Mouse (Mus musculus): Measurements from ENCODE around the gene Hes6. TPM values are rescaled to one million over a fixed set of nuclear protein-coding genes. Genes with fewer than 3 reads are reported as not detected.

Hes6 gene
- polyA plus RNA-seq, 1 experiment from 2014 or later, result 67.3 TPM

DNA sequence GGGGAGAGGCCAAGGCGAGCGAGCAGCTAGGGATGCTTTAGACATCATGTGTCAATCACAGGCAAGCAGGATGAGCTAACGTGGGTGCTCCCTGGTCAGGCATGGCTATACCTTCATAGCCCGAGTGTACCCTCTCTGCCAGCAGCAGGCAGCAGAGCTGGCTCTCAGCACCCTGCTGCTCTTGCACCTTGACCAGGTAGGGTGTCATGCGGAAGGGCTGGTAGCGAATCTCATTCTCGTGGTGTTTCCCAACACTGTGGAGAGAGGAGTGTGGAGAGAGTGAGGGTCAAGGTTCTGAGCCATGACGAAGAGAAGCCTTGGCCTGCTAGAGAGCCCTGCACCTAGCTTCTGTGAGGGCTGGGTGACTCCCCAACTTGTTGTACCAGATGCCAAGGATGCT lies 25.9 kb upstream of the Hes6 start:
- 87% methylated on average over 8 of the region's 8 CpGs for WGBS
- H3K4me3 ChIP-seq (ENCODE audit: control insufficient read depth in 1 of 2, insufficient read depth in 1 of 2, low read depth in 1 of 2, low read length in 2 of 2), result no peak overlapping the region
- no peak for ATAC-seq (ENCODE audit: insufficient number of reproducible peaks, insufficient read depth, low FRiP score, low read depth)
- H3K27me3 ChIP-seq (ENCODE audit: control insufficient read depth, insufficient read depth, low read length), result no peaks in the 10 kb centered on the region
- H3K9me3 ChIP-seq (ENCODE audit: control insufficient read depth, low read length), result no peaks in the 10 kb centered on the region
- H3K27ac ChIP-seq (replicated peaks in 1 of 2; ENCODE audit: control insufficient read depth in 1 of 2, insufficient read depth in 1 of 2, low read depth in 2 of 2, low read length in 2 of 2), result no peak overlapping the region
- peaks cover 20 to 24% of the 10 kb centered on the region in 2 experiments for H3K4me1 ChIP-seq (ENCODE audit: control insufficient read depth in 2 of 2, insufficient read depth in 2 of 2, low read length in 2 of 2)
- H3K4me2 ChIP-seq (ENCODE audit: low read length), result no peak overlapping the region
- H3K9ac ChIP-seq (ENCODE audit: low read length), result no peak overlapping the region
- peaks cover 74% of the 10 kb centered on the region for H3K36me3 ChIP-seq (ENCODE audit: control insufficient read depth, insufficient read depth, low read length)

DNA sequence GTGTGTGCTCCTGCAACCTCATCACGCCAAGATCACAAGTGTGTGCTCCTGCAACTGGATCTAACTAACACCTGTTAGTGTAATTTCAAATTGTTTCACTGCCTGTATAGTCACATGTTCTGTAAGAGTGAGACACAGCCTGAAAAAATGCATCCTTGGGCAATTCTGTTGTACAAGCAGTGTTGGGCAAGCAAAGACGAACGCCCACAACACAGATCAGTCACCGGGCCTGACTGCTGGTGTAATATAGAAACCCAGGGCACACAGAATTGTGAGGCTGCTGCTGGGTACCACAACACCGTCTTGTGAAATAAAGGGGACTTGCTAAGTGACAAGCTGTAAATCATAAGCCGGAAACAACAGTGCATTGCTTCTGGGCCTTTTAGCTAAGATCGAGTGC lies 23.7 kb upstream of the Hes6 start:
- Histone ChIP-seq H3K36me3 (ENCODE audit: control insufficient read depth, insufficient read depth, low read length) (peaks cover 77% of the 10 kb centered on the region), H3K27ac (replicated peaks in 1 of 2; ENCODE audit: control insufficient read depth in 1 of 2, insufficient read depth in 1 of 2, low read depth in 2 of 2, low read length in 2 of 2) (no peak overlapping the region), H3K27me3 (ENCODE audit: control insufficient read depth, insufficient read depth, low read length) (no peaks in the 10 kb centered on the region), H3K9me3 (ENCODE audit: control insufficient read depth, low read length) (no peaks in the 10 kb centered on the region), H3K4me3 (ENCODE audit: control insufficient read depth in 1 of 2, insufficient read depth in 1 of 2, low read depth in 1 of 2, low read length in 2 of 2) (no peak overlapping the region), H3K9ac (ENCODE audit: low read length) (no peak overlapping the region), H3K4me1 (ENCODE audit: control insufficient read depth in 2 of 2, insufficient read depth in 2 of 2, low read length in 2 of 2) (peaks cover 20 to 25% of the 10 kb centered on the region in 2 experiments), H3K4me2 (ENCODE audit: low read length) (no peak overlapping the region)
- no peak for ATAC-seq (ENCODE audit: insufficient number of reproducible peaks, insufficient read depth, low FRiP score, low read depth)
- WGBS, result 91% methylated on average over 7 of the region's 7 CpGs

DNA sequence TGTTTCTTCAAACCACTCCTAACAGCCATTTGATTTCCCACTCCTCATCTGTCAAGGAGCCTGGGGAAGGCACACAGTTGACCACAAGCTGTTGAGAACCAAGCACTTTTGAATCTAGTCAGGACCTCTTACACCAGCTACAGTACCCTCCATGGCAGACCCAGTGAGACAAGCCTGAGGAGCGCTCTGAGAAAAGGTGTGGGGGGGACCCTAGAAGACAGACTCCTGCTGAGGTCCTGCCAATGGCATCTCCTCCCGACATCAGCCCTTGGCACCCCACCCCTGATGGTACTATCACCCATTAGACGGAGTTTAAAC lies 23.2 kb upstream of the Hes6 start:
- no peak for ATAC-seq (ENCODE audit: insufficient number of reproducible peaks, insufficient read depth, low FRiP score, low read depth)
- Histone ChIP-seq H3K36me3 (ENCODE audit: control insufficient read depth, insufficient read depth, low read length) (peaks cover 76% of the 10 kb centered on the region), H3K4me2 (ENCODE audit: low read length) (no peak overlapping the region), H3K9ac (ENCODE audit: low read length) (no peak overlapping the region), H3K9me3 (ENCODE audit: control insufficient read depth, low read length) (no peaks in the 10 kb centered on the region), H3K4me1 (ENCODE audit: control insufficient read depth in 2 of 2, insufficient read depth in 2 of 2, low read length in 2 of 2) (peaks cover 20 to 25% of the 10 kb centered on the region in 2 experiments), H3K27ac (replicated peaks in 1 of 2; ENCODE audit: control insufficient read depth in 1 of 2, insufficient read depth in 1 of 2, low read depth in 2 of 2, low read length in 2 of 2) (peak overlapping the region in 1 of 2 experiments; percentile 91; a peak in 3 of 4 replicates), H3K27me3 (ENCODE audit: control insufficient read depth, insufficient read depth, low read length) (no peaks in the 10 kb centered on the region), H3K4me3 (ENCODE audit: control insufficient read depth in 1 of 2, insufficient read depth in 1 of 2, low read depth in 1 of 2, low read length in 2 of 2) (no peak overlapping the region)
- WGBS, result 81% methylated on average over 3 of the region's 3 CpGs

DNA sequence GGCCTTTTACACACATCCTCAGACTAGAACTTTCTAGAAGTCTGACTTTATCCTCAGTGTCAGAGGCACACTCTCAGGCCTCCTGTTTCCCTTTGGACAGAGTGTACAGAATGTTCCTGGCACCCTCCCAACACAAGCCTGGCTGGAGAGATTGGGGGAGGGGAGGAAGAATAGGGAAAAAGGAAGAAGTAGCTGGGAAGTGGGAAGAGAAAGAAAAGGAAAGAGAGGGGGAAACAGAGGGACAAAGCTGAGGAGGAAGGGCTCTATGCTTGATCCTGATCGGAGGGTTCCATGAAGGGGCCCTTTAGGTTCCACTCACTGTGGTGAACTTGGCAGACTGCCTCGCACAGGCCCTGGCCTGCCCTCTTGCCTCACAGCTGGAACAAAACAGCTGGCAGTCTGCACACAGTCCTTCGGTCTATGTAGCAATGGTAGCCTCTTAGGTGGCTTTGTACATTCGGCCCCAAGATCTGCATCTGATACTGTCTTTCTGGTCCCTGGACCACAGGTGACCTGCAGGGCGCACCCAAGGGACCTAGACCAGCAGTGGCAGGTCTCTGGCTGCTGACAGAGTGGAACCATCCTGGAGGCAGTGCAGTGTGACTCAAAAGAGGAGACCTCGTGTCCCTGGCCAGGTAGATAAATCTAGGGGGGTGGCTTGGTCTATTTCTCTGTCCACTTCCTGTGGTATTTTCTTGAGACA lies 22.7 kb upstream of the Hes6 start:
- ATAC-seq (ENCODE audit: insufficient number of reproducible peaks, insufficient read depth, low FRiP score, low read depth), result peak; percentile 81
- no peak overlapping the region for H3K4me3 ChIP-seq (ENCODE audit: control insufficient read depth in 1 of 2, insufficient read depth in 1 of 2, low read depth in 1 of 2, low read length in 2 of 2)
- H3K4me1 ChIP-seq (ENCODE audit: control insufficient read depth in 2 of 2, insufficient read depth in 2 of 2, low read length in 2 of 2), result peaks cover 20 to 25% of the 10 kb centered on the region in 2 experiments
- peak overlapping the region; percentile 78 to 91 for H3K27ac ChIP-seq (replicated peaks in 1 of 2; ENCODE audit: control insufficient read depth in 1 of 2, insufficient read depth in 1 of 2, low read depth in 2 of 2, low read length in 2 of 2)
- H3K36me3 ChIP-seq (ENCODE audit: control insufficient read depth, insufficient read depth, low read length), result peaks cover 76% of the 10 kb centered on the region
- H3K9ac ChIP-seq (ENCODE audit: low read length), result peak overlapping the region; percentile 44; the same call in 1 of the 2 replicates
- no peaks in the 10 kb centered on the region for H3K27me3 ChIP-seq (ENCODE audit: control insufficient read depth, insufficient read depth, low read length)
- WGBS, result 51% methylated on average over 6 of the region's 6 CpGs
- no peaks in the 10 kb centered on the region for H3K9me3 ChIP-seq (ENCODE audit: control insufficient read depth, low read length)
- H3K4me2 ChIP-seq (ENCODE audit: low read length), result peak overlapping the region; percentile 18; the same call in 1 of the 2 replicates

DNA sequence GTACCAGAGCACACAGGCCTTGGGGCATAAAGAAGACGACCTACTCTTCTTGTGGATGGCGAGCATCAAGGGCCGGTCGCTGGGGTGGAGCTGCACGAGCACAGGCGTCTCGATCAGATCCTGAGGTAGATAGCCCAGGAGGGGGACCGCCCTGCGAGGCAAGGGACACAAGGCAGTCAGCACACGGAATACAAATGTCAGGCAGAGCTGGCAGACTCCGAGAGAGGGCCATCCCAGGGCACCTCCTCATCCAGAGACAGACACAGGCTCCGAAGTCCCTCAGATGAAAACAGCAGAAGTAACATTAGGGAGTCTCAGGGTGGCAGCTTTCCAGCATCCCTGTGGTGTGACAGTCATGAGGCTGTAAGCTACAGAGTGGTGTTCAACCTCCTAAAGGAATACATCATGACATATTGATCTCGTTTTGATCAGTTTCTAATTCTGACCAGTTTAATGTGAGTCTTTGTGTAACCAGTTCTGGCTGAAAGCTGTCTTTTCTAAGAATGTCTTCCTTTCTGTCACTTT lies 21.8 kb upstream of the Hes6 start:
- peaks cover 67% of the 10 kb centered on the region for H3K36me3 ChIP-seq (ENCODE audit: control insufficient read depth, insufficient read depth, low read length)
- WGBS, result 79% methylated on average over 13 of the region's 13 CpGs
- no peaks in the 10 kb centered on the region for H3K9me3 ChIP-seq (ENCODE audit: control insufficient read depth, low read length)
- H3K4me2 ChIP-seq (ENCODE audit: low read length), result peak overlapping the region; percentile 18; the same call in 1 of the 2 replicates
- H3K27me3 ChIP-seq (ENCODE audit: control insufficient read depth, insufficient read depth, low read length), result no peaks in the 10 kb centered on the region
- H3K4me1 ChIP-seq (ENCODE audit: control insufficient read depth in 2 of 2, insufficient read depth in 2 of 2, low read length in 2 of 2), result peaks cover 20 to 25% of the 10 kb centered on the region in 2 experiments
- H3K27ac ChIP-seq (replicated peaks in 1 of 2; ENCODE audit: control insufficient read depth in 1 of 2, insufficient read depth in 1 of 2, low read depth in 2 of 2, low read length in 2 of 2), result peak overlapping the region; percentile 78 to 91
- ATAC-seq (ENCODE audit: insufficient number of reproducible peaks, insufficient read depth, low FRiP score, low read depth), result peak; percentile 11; the same call in 1 of the 2 replicates
- H3K9ac ChIP-seq (ENCODE audit: low read length), result peak overlapping the region; percentile 44
- no peak overlapping the region for H3K4me3 ChIP-seq (ENCODE audit: control insufficient read depth in 1 of 2, insufficient read depth in 1 of 2, low read depth in 1 of 2, low read length in 2 of 2)

DNA sequence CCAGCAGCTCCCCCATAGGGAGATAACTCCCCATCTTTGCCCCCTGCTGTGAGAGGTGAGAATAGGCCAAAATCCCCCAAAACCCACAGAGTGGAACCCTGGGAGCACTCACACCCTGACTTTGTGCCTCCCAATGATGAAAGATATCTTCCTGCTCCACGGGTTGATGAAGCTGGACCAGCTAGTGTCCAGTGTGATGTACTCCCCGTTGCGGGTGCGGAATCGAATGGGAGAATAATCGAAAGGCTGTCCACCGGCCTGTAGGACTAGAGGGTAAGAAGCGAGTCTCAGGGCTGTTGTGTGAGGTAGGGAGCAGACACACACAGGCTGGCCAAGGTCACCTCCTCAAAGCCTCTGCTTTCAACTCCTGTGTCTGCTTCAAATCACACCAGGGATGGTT lies 21.1 kb upstream of the Hes6 start:
- Histone ChIP-seq H3K27ac (replicated peaks in 1 of 2; ENCODE audit: control insufficient read depth in 1 of 2, insufficient read depth in 1 of 2, low read depth in 2 of 2, low read length in 2 of 2) (no peak overlapping the region), H3K36me3 (ENCODE audit: control insufficient read depth, insufficient read depth, low read length) (peaks cover 60% of the 10 kb centered on the region), H3K4me3 (ENCODE audit: control insufficient read depth in 1 of 2, insufficient read depth in 1 of 2, low read depth in 1 of 2, low read length in 2 of 2) (no peak overlapping the region), H3K9ac (ENCODE audit: low read length) (no peak overlapping the region), H3K9me3 (ENCODE audit: control insufficient read depth, low read length) (no peaks in the 10 kb centered on the region), H3K4me1 (ENCODE audit: control insufficient read depth in 2 of 2, insufficient read depth in 2 of 2, low read length in 2 of 2) (peaks cover 20 to 25% of the 10 kb centered on the region in 2 experiments), H3K4me2 (ENCODE audit: low read length) (no peak overlapping the region), H3K27me3 (ENCODE audit: control insufficient read depth, insufficient read depth, low read length) (no peaks in the 10 kb centered on the region)
- no peak for ATAC-seq (ENCODE audit: insufficient number of reproducible peaks, insufficient read depth, low FRiP score, low read depth)
- WGBS, result 92% methylated on average over 8 of the region's 8 CpGs

DNA sequence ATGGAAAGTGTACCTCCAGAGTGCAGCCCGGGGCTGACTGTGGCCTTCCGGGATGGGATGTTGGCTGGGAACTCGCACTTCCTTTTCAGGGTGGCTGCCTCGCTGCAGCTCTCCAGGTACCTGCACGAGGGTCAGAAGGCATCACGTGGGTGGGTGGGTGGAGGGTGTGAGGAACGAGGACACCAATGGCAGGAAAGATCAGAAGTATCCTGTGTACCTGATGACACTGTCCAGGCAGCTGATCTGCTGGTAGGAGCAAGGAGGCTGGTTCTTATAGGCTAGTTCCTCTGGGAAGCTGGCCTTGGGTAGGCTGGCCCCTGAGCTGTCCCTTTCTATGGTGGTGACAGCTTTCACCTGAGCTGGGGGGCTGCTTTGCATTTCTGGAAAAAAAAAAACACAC lies 16.9 kb upstream of the Hes6 start:
- Histone ChIP-seq H3K9ac (ENCODE audit: low read length) (no peak overlapping the region), H3K4me2 (ENCODE audit: low read length) (no peak overlapping the region), H3K9me3 (ENCODE audit: control insufficient read depth, low read length) (no peaks in the 10 kb centered on the region), H3K36me3 (ENCODE audit: control insufficient read depth, insufficient read depth, low read length) (peaks cover 64% of the 10 kb centered on the region), H3K27me3 (ENCODE audit: control insufficient read depth, insufficient read depth, low read length) (no peaks in the 10 kb centered on the region), H3K4me3 (ENCODE audit: control insufficient read depth in 1 of 2, insufficient read depth in 1 of 2, low read depth in 1 of 2, low read length in 2 of 2) (no peak overlapping the region), H3K4me1 (ENCODE audit: control insufficient read depth in 2 of 2, insufficient read depth in 2 of 2, low read length in 2 of 2) (peaks cover 7 to 11% of the 10 kb centered on the region in 2 experiments), H3K27ac (replicated peaks in 1 of 2; ENCODE audit: control insufficient read depth in 1 of 2, insufficient read depth in 1 of 2, low read depth in 2 of 2, low read length in 2 of 2) (no peak overlapping the region)
- 78% methylated on average over 7 of the region's 7 CpGs for whole genome bisulfite sequencing
- ATAC-seq (ENCODE audit: insufficient number of reproducible peaks, insufficient read depth, low FRiP score, low read depth), result no peak

DNA sequence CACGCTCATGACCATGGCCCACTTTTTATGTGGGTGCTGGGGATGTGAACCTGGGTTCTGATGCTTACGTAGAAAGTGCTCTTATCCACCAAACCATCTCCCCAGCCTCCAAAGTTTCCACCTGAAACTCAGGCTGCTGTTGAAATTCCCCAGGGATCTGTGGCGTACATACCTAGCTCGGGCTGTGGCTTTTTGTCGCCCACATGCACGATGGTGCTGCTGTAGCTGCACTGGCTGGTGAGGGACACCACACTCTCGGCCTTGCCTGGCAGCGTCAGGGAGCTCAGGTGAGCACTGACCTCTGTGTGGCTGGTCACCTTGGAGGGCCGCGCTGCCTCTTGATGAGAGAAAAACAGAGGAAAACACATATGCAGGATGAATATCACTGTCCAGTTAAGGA lies 15.4 kb upstream of the Hes6 start:
- H3K4me2 ChIP-seq (ENCODE audit: low read length), result no peak overlapping the region
- H3K36me3 ChIP-seq (ENCODE audit: control insufficient read depth, insufficient read depth, low read length), result peaks cover 56% of the 10 kb centered on the region
- ATAC-seq (ENCODE audit: insufficient number of reproducible peaks, insufficient read depth, low FRiP score, low read depth), result no peak
- H3K4me1 ChIP-seq (ENCODE audit: control insufficient read depth in 2 of 2, insufficient read depth in 2 of 2, low read length in 2 of 2), result no peaks in the 10 kb centered on the region
- H3K9ac ChIP-seq (ENCODE audit: low read length), result no peak overlapping the region
- H3K27ac ChIP-seq (replicated peaks in 1 of 2; ENCODE audit: control insufficient read depth in 1 of 2, insufficient read depth in 1 of 2, low read depth in 2 of 2, low read length in 2 of 2), result no peak overlapping the region
- H3K27me3 ChIP-seq (ENCODE audit: control insufficient read depth, insufficient read depth, low read length), result no peaks in the 10 kb centered on the region
- WGBS, result 89% methylated on average over 10 of the region's 10 CpGs
- H3K4me3 ChIP-seq (ENCODE audit: control insufficient read depth in 1 of 2, insufficient read depth in 1 of 2, low read depth in 1 of 2, low read length in 2 of 2), result no peak overlapping the region
- H3K9me3 ChIP-seq (ENCODE audit: control insufficient read depth, low read length), result no peaks in the 10 kb centered on the region

Measured in heart, embryonic 14.5 days (tissue).